Mouse (Mus musculus) testis, adult 2 months (tissue): ENCODE measurements around the gene Rpusd2. TPM values are rescaled to one million over a fixed set of nuclear protein-coding genes. Genes with fewer than 3 reads are reported as not detected.

Experiments used
- H3K27ac ChIP-seq: fragments of 200-500 bp; 2 replicates; pipeline ENCODE4 v1.5.1; 2012; ENCODE audit warnings: low read depth, low read length; ENCODE audit not compliant: control insufficient read depth, insufficient read depth
- H3K27me3 ChIP-seq: fragments of 200-500 bp; 2 replicates; pipeline ENCODE4 v1.6.1; 2012; ENCODE audit warnings: mild to moderate bottlenecking, low read length, moderate library complexity; ENCODE audit not compliant: control insufficient read depth, insufficient read depth
- H3K36me3 ChIP-seq: fragments of 200-500 bp; 2 replicates; pipeline ENCODE4 v1.6.1; 2012; ENCODE audit warnings: mild to moderate bottlenecking, low read length; ENCODE audit not compliant: control insufficient read depth, insufficient read depth
- H3K4me1 ChIP-seq: fragments of 200-500 bp; 2 replicates; pipeline ENCODE4 v1.6.1; 2012; ENCODE audit warnings: low read length; ENCODE audit not compliant: control insufficient read depth, insufficient read depth
- H3K4me3 ChIP-seq: fragments of 200-500 bp; 2 replicates; pipeline ENCODE4 v1.5.1; 2012; ENCODE audit warnings: low read depth, mild to moderate bottlenecking, low read length, moderate library complexity, mixed read lengths; ENCODE audit not compliant: control insufficient read depth
- CTCF ChIP-seq: fragments of 200-500 bp; IDR thresholded peaks from 2 replicates; pipeline ENCODE4 v1.5.1; 2012; ENCODE audit warnings: low read depth, mild to moderate bottlenecking, inconsistent platforms, low read length, moderate library complexity; ENCODE audit not compliant: control insufficient read depth, insufficient read depth, insufficient replicate concordance
- POLR2A ChIP-seq: fragments of 200-500 bp; IDR thresholded peaks from 2 replicates; pipeline ENCODE4 v1.6.1; 2012; ENCODE audit warnings: low read depth, mild to moderate bottlenecking, inconsistent platforms, low read length, moderate library complexity; ENCODE audit not compliant: control insufficient read depth
- polyA plus RNA-seq: library from polyadenylated mRNA; depleted of rRNA; stranded (reverse); fragments of >200 nt; gene quantifications from 2 replicates; pipeline ENCODE4 v1.2.3, GENCODE M21; 2012; rRNA removed

Gene Rpusd2
- polyA plus RNA-seq, 1 experiment = 4.8 TPM

DNA sequence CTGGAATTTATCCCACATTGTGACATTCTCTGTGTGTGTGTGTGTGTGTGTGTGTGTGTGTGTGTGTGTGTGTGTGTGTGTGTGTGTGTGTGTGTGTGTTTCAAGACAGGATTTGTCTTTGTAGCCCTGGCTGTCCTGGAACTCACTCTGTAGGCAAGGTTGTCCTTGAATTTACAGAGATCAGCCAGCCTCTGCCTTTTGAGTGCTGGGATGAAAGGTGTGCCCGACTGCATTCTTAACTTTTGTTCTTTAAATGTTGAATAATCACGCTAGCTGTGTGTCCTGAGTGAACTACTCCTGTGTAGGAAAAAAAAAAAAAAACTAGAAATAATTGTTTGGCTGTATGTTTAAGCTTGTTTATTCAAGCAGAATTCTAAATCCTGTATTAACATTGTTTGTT, 51.6 kb downstream of the Rpusd2 start:
- Histone ChIP-seq H3K27ac (no peak overlapping the region), H3K36me3 (no peaks in the 10 kb centered on the region), H3K27me3 (no peaks in the 10 kb centered on the region), H3K4me1 (no peaks in the 10 kb centered on the region), H3K4me3 (no peak overlapping the region)
- TF ChIP-seq CTCF = no peak
- no peak for TF ChIP-seq POLR2A

Other genes starting within 250 kb of the Rpusd2 start
- 123 and 126 TPM in 2 replicates for gene Knstrn, start 220.8 kb upstream of the Rpusd2 start, polyA plus RNA-seq
- 22.2 and 41.3 TPM in 2 replicates for gene Ivd, start 172.8 kb upstream of the Rpusd2 start, polyA plus RNA-seq
- 10.0 and 12.8 TPM in 2 replicates for gene Bahd1, start 134.4 kb upstream of the Rpusd2 start, polyA plus RNA-seq
- 1.0 and 1.3 TPM in 2 replicates for gene Chst14, start 108.3 kb upstream of the Rpusd2 start, polyA plus RNA-seq
- 3.2 and 3.3 TPM in 2 replicates for gene Ccdc32, start 5.4 kb upstream of the Rpusd2 start, polyA plus RNA-seq
- 1.8 and 2.2 TPM in 2 replicates for gene Knl1, start 12.3 kb downstream of the Rpusd2 start, polyA plus RNA-seq
- 12.2 and 15.1 TPM in 2 replicates for gene Rad51, start 78.0 kb downstream of the Rpusd2 start, polyA plus RNA-seq
- gene Rmdn3, start 122.2 kb downstream of the Rpusd2 start, polyA plus RNA-seq = 9.2 and 10.7 TPM in 2 replicates
- gene Gchfr, start 133.0 kb downstream of the Rpusd2 start, polyA plus RNA-seq = 6.4 and 11.9 TPM in 2 replicates
- gene Gm14137, start 139.7 kb downstream of the Rpusd2 start, polyA plus RNA-seq = 4.7 and 4.8 TPM in 2 replicates
- 34.5 and 38.7 TPM in 2 replicates for gene Zfyve19, start 173.8 kb downstream of the Rpusd2 start, polyA plus RNA-seq
- gene Dnajc17, start 174.0 kb downstream of the Rpusd2 start, polyA plus RNA-seq = 3.7 and 3.8 TPM in 2 replicates
- gene Ppp1r14d, start 195.1 kb downstream of the Rpusd2 start, polyA plus RNA-seq = 0.34 and 0.52 TPM in 2 replicates
- 3.6 and 4.7 TPM in 2 replicates for gene Spint1, start 202.6 kb downstream of the Rpusd2 start, polyA plus RNA-seq
- gene Rhov, start 236.5 kb downstream of the Rpusd2 start, polyA plus RNA-seq = 11.8 and 11.9 TPM in 2 replicates